Mouse (Mus musculus) intestine, postnatal 0 days (tissue): ENCODE measurements at regions not wholly inside any gene's neighbourhood (a gene's known extent, or its start where the extent isn't known, plus 50 kb on each side); places are given as distances from the start of the nearest gene placed in this dataset.

Source experiments
- ATAC-seq: fragments of 200-750 bp; cut with Nextera tagmentation; 2 replicates; pipeline ENCODE4 v1.8.0; 2017; ENCODE audit warnings: mild to moderate bottlenecking, moderate TSS enrichment, moderate library complexity
- H3K27ac ChIP-seq: fragments of 300-500 bp; sonication (generic); 2 replicates; pipeline ENCODE4 v1.5.1; 2014; ENCODE audit warnings: mild to moderate bottlenecking, low read depth, low read length, moderate library complexity
- H3K27me3 ChIP-seq: fragments of 300-500 bp; sonication (generic); replicated peaks from 2 replicates; pipeline ENCODE4 v1.6.1; 2014; ENCODE audit warnings: low read length, mixed read lengths; ENCODE audit not compliant: control insufficient read depth, insufficient read depth
- H3K36me3 ChIP-seq: fragments of 300-500 bp; sonication (generic); 2 replicates; pipeline ENCODE4 v1.6.1; 2014; ENCODE audit warnings: mild to moderate bottlenecking, moderate library complexity; ENCODE audit not compliant: control insufficient read depth, insufficient read depth
- H3K4me1 ChIP-seq: fragments of 300-500 bp; sonication (generic); replicated peaks from 2 replicates; pipeline ENCODE4 v1.6.1; 2014; ENCODE audit warnings: antibody characterized with exemption, low read length, mixed read lengths; ENCODE audit not compliant: control insufficient read depth, insufficient read depth
- H3K4me2 ChIP-seq: fragments of 300-500 bp; sonication (generic); replicated peaks from 2 replicates; pipeline ENCODE4 v1.6.1; 2014; ENCODE audit warnings: low read depth, mild to moderate bottlenecking, moderate library complexity
- H3K4me3 ChIP-seq: fragments of 300-500 bp; sonication (generic); 2 replicates; pipeline ENCODE4 v1.5.1; 2014; ENCODE audit warnings: low read depth, low read length
- H3K9ac ChIP-seq: fragments of 300-500 bp; sonication (generic); 2 replicates; pipeline ENCODE4 v1.6.1; 2014; ENCODE audit warnings: mild to moderate bottlenecking, low read depth, low read length
- H3K9me3 ChIP-seq: fragments of 300-500 bp; sonication (generic); 2 replicates; pipeline ENCODE4 v1.6.1; 2016; ENCODE audit warnings: mixed run types; ENCODE audit not compliant: control insufficient read depth
- CTCF ChIP-seq: sonication (generic); IDR thresholded peaks from 2 replicates; pipeline ENCODE4 v1.5.1; 2016; ENCODE audit warnings: low read depth, mild to moderate bottlenecking, control low read depth, antibody characterized with exemption, moderate library complexity
- WGBS: fragments of 180-500 bp; shearing (Covaris S2); extraction: QIAGEN DNeasy Blood & Tissue Kit; methylation state at CpG from one replicate; pipeline ENCODE4 v1.1.7; 2014; 5-methylcytosine and 5-hydroxymethylcytosine counted together

- Histone ChIP-seq H3K27me3 (no peaks in the 10 kb centered on the region), H3K9me3 (no peaks in the 10 kb centered on the region), H3K4me1 (no peaks in the 10 kb centered on the region), H3K4me3 (no peak overlapping the region), H3K4me2 (no peak overlapping the region), H3K9ac (no peak overlapping the region), H3K27ac (no peak overlapping the region), H3K36me3 (no peaks in the 10 kb centered on the region)
- 88% methylated on average over 2 of the region's 2 CpGs for WGBS
- no peak for ATAC-seq
- TF ChIP-seq CTCF = no peak
These were observed 66.0 kb upstream of the Usp24 start for GRCm38 (mm10) chr4:106250048-106250447.

DNA sequence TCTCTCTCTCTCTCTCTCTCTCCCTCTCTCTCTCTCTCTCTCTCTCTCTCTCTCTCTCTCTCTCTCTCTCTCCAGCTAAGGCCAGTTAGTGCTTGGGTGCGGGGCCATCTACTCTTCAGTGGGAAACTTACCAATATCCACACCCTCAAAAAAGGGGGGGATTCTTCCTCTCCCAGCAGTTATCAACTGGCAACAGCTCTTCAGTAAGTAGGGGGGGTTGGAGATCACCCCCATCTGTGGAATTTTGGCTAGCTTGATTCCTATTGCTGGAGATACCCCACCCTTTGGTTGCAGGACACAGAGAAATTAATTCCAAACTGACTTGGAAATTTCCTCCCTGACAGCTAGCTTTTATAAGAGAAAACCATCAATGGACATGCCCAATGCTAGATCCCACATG is 64.6 kb upstream of the Usp24 start:
- H3K4me1 ChIP-seq = no peaks in the 10 kb centered on the region
- no peak for TF ChIP-seq CTCF
- 100% methylated on average over 1 of the region's 1 CpGs for WGBS
- no peak overlapping the region for H3K4me3 ChIP-seq
- ATAC-seq = no peak
- no peaks in the 10 kb centered on the region for H3K27me3 ChIP-seq
- no peak overlapping the region for H3K9ac ChIP-seq
- no peak overlapping the region for H3K4me2 ChIP-seq
- no peaks in the 10 kb centered on the region for H3K36me3 ChIP-seq
- H3K27ac ChIP-seq = no peak overlapping the region
- no peaks in the 10 kb centered on the region for H3K9me3 ChIP-seq

- no peak overlapping the region for H3K4me3 ChIP-seq
- H3K4me2 ChIP-seq = no peak overlapping the region
- H3K9ac ChIP-seq = no peak overlapping the region
- no peak for TF ChIP-seq CTCF
- H3K4me1 ChIP-seq = no peaks in the 10 kb centered on the region
- no peak overlapping the region for H3K27ac ChIP-seq
- ATAC-seq = no peak
- 85% methylated on average over 6 of the region's 6 CpGs for WGBS
- no peaks in the 10 kb centered on the region for H3K9me3 ChIP-seq
- H3K36me3 ChIP-seq = no peaks in the 10 kb centered on the region
- H3K27me3 ChIP-seq = no peaks in the 10 kb centered on the region
These were observed 63.1 kb upstream of the Usp24 start for GRCm38 (mm10) chr4:106252946-106253345.

DNA sequence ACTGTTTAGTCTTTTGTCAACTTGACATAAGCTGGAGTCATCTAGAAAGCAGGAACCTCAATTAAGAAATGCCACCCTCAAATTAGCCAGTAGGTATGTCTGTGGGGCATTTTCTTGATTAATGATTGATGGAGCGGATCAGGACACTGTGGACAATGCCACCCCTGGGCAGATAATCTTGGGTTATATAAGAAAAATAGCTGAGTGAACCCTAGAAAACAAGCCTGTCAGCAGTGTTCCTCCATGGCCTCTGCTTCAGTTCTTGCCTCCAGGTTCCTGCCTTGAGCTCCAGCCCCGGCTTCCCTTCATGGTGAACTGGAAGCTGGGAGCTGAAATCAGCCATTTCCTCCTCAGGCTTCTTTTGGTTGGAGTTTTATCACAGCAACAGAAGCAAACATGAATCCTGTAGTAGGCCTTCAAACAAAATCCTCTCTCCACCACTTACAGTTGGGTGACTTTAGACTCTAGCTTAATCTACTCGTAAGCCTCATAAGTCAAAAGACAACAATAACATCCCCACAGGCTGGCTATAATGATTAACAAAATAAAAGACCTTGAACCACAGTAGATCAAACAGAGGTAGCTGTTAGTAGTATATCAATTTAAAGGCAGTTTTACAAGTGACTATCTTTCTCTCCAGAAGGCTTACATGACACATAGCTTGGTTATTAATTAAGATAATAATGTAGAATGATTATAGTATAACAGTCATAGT is 61.1 kb upstream of the Usp24 start:
- H3K9ac ChIP-seq = no peak overlapping the region
- no peak for TF ChIP-seq CTCF
- H3K4me1 ChIP-seq = no peaks in the 10 kb centered on the region
- no peak overlapping the region for H3K4me3 ChIP-seq
- 60% methylated on average over 3 of the region's 3 CpGs for WGBS
- no peaks in the 10 kb centered on the region for H3K27me3 ChIP-seq
- no peak overlapping the region for H3K27ac ChIP-seq
- no peaks in the 10 kb centered on the region for H3K9me3 ChIP-seq
- no peaks in the 10 kb centered on the region for H3K36me3 ChIP-seq
- H3K4me2 ChIP-seq = no peak overlapping the region
- ATAC-seq = peak; percentile 57

DNA sequence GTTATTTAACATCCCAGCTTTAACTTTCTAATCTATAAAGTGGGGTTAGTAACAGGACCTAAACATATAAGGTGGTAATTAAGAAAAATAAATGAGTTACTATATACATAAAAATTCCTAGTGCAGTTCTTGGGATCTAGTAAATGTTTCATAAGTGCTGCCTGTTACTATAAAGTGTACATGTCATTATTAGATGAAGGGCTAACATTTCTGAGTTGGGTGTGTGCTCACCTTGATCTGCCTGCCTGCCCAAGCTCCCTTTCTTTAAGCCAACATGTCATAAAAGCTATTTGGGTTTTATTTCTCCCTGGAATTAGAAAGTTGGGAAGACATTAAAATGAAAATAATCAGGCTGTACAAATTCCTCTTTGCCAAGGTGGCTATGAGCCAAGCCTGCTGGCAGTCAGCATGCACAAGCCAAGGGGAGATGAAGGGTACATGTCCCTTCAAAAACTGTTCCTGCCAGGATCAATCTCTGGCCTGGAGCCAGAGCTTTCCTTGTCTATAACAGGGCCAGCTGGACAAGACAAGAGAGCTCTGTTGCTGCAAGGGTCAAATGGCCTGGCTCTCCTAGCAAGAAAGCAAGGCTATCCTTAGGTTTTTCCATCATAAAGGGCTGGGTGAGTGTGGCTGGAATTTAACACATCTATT is 59.9 kb upstream of the Usp24 start:
- H3K9ac ChIP-seq = no peak overlapping the region
- H3K27me3 ChIP-seq = no peaks in the 10 kb centered on the region
- H3K27ac ChIP-seq = no peak overlapping the region
- H3K4me1 ChIP-seq = no peaks in the 10 kb centered on the region
- H3K4me2 ChIP-seq = no peak overlapping the region
- no peaks in the 10 kb centered on the region for H3K36me3 ChIP-seq
- no peak for ATAC-seq
- no peak overlapping the region for H3K4me3 ChIP-seq
- TF ChIP-seq CTCF = no peak
- H3K9me3 ChIP-seq = no peaks in the 10 kb centered on the region

- Histone ChIP-seq H3K4me1 (no peaks in the 10 kb centered on the region), H3K4me3 (no peak overlapping the region), H3K27ac (no peak overlapping the region), H3K9me3 (no peaks in the 10 kb centered on the region), H3K36me3 (no peaks in the 10 kb centered on the region), H3K27me3 (no peaks in the 10 kb centered on the region), H3K4me2 (no peak overlapping the region), H3K9ac (no peak overlapping the region)
- no peak for ATAC-seq
- no peak for TF ChIP-seq CTCF
- WGBS = 94% methylated on average over 3 of the region's 3 CpGs
These were observed 54.6 kb upstream of the Usp24 start for GRCm38 (mm10) chr4:106261404-106261803.
